Mouse (Mus musculus) stomach, embryonic 16.5 days (tissue): ENCODE data around the gene Gm45711. TPM values are rescaled to one million over a fixed set of nuclear protein-coding genes. Genes with fewer than 3 reads are reported as not detected.

ENCODE experiments used
- ATAC-seq: fragments of 200-750 bp; cut with Nextera tagmentation; 2 replicates; pipeline ENCODE4 v1.8.0; 2017; ENCODE audit warnings: moderate number of reproducible peaks, moderate TSS enrichment; ENCODE audit not compliant: insufficient read depth, low FRiP score
- H3K27ac ChIP-seq: fragments of 300-500 bp; sonication (generic); 2 replicates; pipeline ENCODE4 v1.5.1; 2014; ENCODE audit warnings: low read length
- H3K27me3 ChIP-seq: fragments of 300-500 bp; sonication (generic); 2 replicates; pipeline ENCODE4 v1.6.1; 2014; ENCODE audit warnings: low read length, control low read depth, mixed read lengths; ENCODE audit not compliant: control insufficient read depth, insufficient read depth
- H3K36me3 ChIP-seq: fragments of 300-500 bp; sonication (generic); 2 replicates; pipeline ENCODE4 v1.6.1; 2014; ENCODE audit warnings: low read length; ENCODE audit not compliant: control insufficient read depth, insufficient read depth
- H3K4me1 ChIP-seq: fragments of 300-500 bp; sonication (generic); 2 replicates; pipeline ENCODE4 v1.6.1; 2014; ENCODE audit warnings: low read length, control low read depth, mixed read lengths; ENCODE audit not compliant: control insufficient read depth, insufficient read depth
- H3K4me2 ChIP-seq: fragments of 300-500 bp; sonication (generic); 2 replicates; pipeline ENCODE4 v1.6.1; 2014; ENCODE audit warnings: low read depth, low read length, mixed read lengths
- H3K4me3 ChIP-seq: fragments of 300-500 bp; sonication (generic); replicated peaks from 2 replicates; pipeline ENCODE4 v1.5.1; 2014; ENCODE audit warnings: mild to moderate bottlenecking, low read length
- H3K9ac ChIP-seq: fragments of 300-500 bp; sonication (generic); 2 replicates; pipeline ENCODE4 v1.6.1; 2014; ENCODE audit warnings: low read length
- H3K9me3 ChIP-seq: fragments of 300-500 bp; sonication (generic); replicated peaks from 2 replicates; pipeline ENCODE4 v1.6.1; 2016; ENCODE audit warnings: low read length, control low read depth; ENCODE audit not compliant: control insufficient read depth
- WGBS: fragments of 180-500 bp; shearing (Covaris S2); extraction: QIAGEN DNeasy Blood & Tissue Kit; methylation state at CpG from one replicate; pipeline ENCODE4 v1.1.7; 2014; 5-methylcytosine and 5-hydroxymethylcytosine counted together
- polyA plus RNA-seq: library from polyadenylated mRNA; unstranded; fragments of >200 nt; fragmentation: Nextera tagmentation; extraction: Ambion mirVana; gene quantifications from 2 replicates; pipeline ENCODE4 v1.2.1, GENCODE M21; 2015

The Gm45711 gene
- polyA plus RNA-seq, 1 experiment from 2014 or later = not detected

DNA sequence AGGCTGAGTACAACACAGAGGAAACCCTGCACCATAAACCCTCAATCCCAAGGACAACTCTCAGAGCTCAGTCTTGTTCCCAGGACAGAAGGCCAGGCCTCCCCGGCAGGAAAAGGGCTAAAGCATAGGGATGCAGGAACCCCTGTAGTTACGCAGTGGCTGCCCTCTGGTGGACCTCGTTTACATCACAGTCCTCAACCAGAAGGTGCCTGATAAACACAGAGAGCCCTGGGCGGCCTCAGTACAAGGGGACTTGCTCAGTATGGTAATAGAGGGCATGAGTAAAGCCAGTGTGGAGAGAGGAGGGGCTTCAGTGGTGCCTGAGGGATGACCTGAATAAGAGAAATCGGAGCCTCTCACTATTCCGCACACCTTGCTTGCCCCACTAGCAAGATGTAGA, 75.3 kb downstream of the Gm45711 start:
- no peak for ATAC-seq
- H3K36me3 ChIP-seq = peaks cover 9% of the 10 kb centered on the region; the same call in 1 of the 2 replicates
- 40% methylated on average over 6 of the region's 6 CpGs for WGBS

DNA sequence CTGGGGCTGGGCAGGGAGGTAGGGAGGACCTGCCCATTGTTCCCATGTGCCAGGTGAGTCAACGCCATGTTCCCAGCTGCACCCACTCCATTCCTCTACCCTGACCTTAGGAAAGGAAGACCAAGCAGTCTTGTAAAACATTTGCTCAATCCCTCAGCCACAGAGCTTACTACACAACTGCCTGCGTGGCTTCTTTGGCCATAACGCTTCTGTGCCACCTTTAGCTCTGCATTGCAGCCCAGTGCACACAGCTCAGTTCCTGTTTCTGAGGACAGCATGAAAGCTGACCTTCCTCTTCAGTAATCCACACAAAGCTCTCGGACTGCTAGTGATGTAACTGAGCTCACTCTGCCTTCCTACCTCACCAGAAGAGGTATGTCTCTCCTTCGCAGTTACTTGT, 77.0 kb downstream of the Gm45711 start:
- Histone ChIP-seq H3K4me1 (no peaks in the 10 kb centered on the region), H3K27me3 (no peaks in the 10 kb centered on the region), H3K9ac (no peak overlapping the region), H3K4me3 (no peak overlapping the region), H3K27ac (no peak overlapping the region), H3K9me3 (no peaks in the 10 kb centered on the region), H3K36me3 (peaks cover 17% of the 10 kb centered on the region), H3K4me2 (no peak overlapping the region)
- WGBS = 92% methylated on average over 5 of the region's 5 CpGs
- ATAC-seq = no peak

More for the DNA sequence above, 75.3 kb downstream of the Gm45711 start:
- no peak overlapping the region for H3K27ac ChIP-seq
- H3K4me3 ChIP-seq = no peak overlapping the region
- no peak overlapping the region for H3K4me2 ChIP-seq
- no peaks in the 10 kb centered on the region for H3K4me1 ChIP-seq
- no peaks in the 10 kb centered on the region for H3K9me3 ChIP-seq
- no peak overlapping the region for H3K9ac ChIP-seq
- no peaks in the 10 kb centered on the region for H3K27me3 ChIP-seq

DNA sequence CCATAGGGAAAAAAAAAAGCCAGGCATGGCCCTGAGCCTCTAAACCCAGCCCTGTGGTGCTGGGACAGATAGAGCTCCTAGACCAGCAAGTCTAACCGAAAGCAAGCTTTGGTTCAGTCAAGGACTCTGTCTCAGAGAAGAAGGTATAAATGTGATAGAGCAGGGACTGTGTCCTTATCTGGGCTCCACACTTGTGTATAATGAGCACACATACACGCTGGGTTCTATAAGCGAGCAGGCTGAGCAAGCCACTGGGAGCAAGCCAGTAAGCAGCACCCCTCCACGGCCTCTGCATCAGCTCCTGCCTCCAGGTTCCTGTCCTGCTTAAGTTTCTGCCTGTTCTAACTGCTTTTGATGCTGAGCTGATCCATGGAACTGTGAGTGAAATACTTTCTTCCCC, 77.8 kb downstream of the Gm45711 start:
- Histone ChIP-seq H3K4me3 (no peak overlapping the region), H3K36me3 (peaks cover 17% of the 10 kb centered on the region), H3K4me2 (no peak overlapping the region), H3K9me3 (no peaks in the 10 kb centered on the region), H3K27ac (no peak overlapping the region), H3K9ac (no peak overlapping the region), H3K4me1 (no peaks in the 10 kb centered on the region), H3K27me3 (no peaks in the 10 kb centered on the region)
- 84% methylated on average over 4 of the region's 4 CpGs for WGBS
- ATAC-seq = no peak

Other genes starting within 250 kb of the Gm45711 start
- gene Cdh5, start 208.5 kb downstream of the Gm45711 start, polyA plus RNA-seq = 25.1 TPM in 2 replicates
- gene Bean1, start 139.6 kb downstream of the Gm45711 start, polyA plus RNA-seq = 1.1 and 1.2 TPM in 2 replicates
- gene Tk2, start 61.5 kb downstream of the Gm45711 start, polyA plus RNA-seq = 15.1 and 16.5 TPM in 2 replicates
- 34.4 and 38.7 TPM in 2 replicates for gene Cklf, start 59.2 kb downstream of the Gm45711 start, polyA plus RNA-seq
- gene Cmtm2a, start 16.9 kb downstream of the Gm45711 start, polyA plus RNA-seq = not detected in 2 replicates
- gene Cmtm1, start 64 bp upstream of the Gm45711 start, polyA plus RNA-seq = not detected in 2 replicates
- not detected in 2 replicates for gene Gm11020, start 11.5 kb upstream of the Gm45711 start, polyA plus RNA-seq
- gene Cmtm2b, start 12.1 kb upstream of the Gm45711 start, polyA plus RNA-seq = not detected in 2 replicates
- 120 and 129 TPM in 2 replicates for gene Cmtm3, start 29.3 kb upstream of the Gm45711 start, polyA plus RNA-seq
- 4.3 and 4.7 TPM in 2 replicates for gene Cmtm4, start 85.7 kb upstream of the Gm45711 start, polyA plus RNA-seq
- gene Dync1li2, start 133.0 kb upstream of the Gm45711 start, polyA plus RNA-seq = 63.5 and 67.6 TPM in 2 replicates
- gene Terb1, start 199.8 kb upstream of the Gm45711 start, polyA plus RNA-seq = 0.14 and 0.20 TPM in 2 replicates
- gene Nae1, start 224.6 kb upstream of the Gm45711 start, polyA plus RNA-seq = 86.4 and 89.4 TPM in 2 replicates
- gene Car7, start 224.6 kb upstream of the Gm45711 start, polyA plus RNA-seq = 1.5 and 1.6 TPM in 2 replicates